Comparison of ENCODE assay signal across 12 mouse cellular contexts in the genomic region with DNA sequence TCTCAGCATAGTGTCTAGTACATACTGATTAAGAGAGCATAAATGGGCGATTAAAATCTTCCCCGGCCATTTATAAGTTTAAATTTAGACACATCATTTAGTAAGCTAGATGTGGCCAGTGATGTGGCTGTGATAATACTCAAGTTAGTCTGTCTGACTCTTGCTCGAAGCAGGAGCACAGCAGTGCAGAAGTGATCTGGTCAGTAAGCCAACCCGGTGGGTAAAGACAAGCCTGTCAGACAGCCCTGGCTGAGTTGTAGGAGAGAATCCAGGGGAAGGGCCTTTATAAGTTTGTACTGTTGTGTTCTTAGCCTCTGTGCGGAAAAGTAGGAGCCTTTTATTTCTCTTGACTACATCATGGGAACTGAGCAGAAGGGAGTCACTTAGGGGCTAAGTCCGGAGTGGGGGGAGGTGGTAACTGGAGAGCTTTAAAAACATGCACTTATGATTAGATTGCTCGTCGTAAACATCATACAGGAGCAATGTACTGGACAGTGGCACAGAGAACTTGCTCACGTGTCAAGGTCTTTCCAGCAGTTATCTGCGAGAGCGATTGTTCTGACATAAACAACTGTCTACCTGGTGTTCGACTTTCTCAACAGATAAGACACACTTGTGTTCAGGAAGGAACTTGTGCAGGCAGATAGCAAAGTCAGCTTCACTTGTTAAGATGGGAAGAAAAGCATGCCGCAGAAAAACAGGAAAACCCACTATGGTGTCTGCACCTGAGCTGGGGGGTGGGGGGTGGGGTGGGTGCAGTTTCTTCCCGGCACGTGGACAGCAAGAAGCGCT.
A peak's percentile ranks its signal among the peaks of the same experiment; 100 is the strongest.
DNase-seq lines count a peak whose midpoint lies in the region; ATAC-seq lines count a peak whose summit lies in the region.
"Had no signal": no experiment of that assay in that cellular context is flagged by ENCODE, and none has a peak within 500 bp of the region (broad histone marks: within the 10 kb centered on the region; RNA-seq: fewer than 3 reads in every experiment).

No protein-coding gene starts in this region.

- peak overlapping the region; percentile 76 for H3K4me3 ChIP-seq in megakaryocyte, embryonic 14.5 days (replicated peaks)
- no peak overlapping the region for H3K4me3 ChIP-seq in liver, embryonic 11.5 days (ENCODE audit: low read depth, low read length)
- H3K4me3 ChIP-seq: midbrain, embryonic 10.5 days had no signal

- no peaks in the 10 kb centered on the region for H3K9me3 ChIP-seq in megakaryocyte, embryonic 14.5 days
- no peaks in the 10 kb centered on the region for H3K9me3 ChIP-seq in liver, embryonic 11.5 days (ENCODE audit: control insufficient read depth, low read length)
- H3K9me3 ChIP-seq: midbrain, embryonic 10.5 days had no signal

- H3K27me3 ChIP-seq in megakaryocyte, embryonic 14.5 days (replicated peaks): no peaks in the 10 kb centered on the region
- H3K27me3 ChIP-seq in liver, embryonic 11.5 days (replicated peaks; ENCODE audit: control insufficient read depth, insufficient read depth, low read length): no peaks in the 10 kb centered on the region

- WGBS in liver, embryonic 11.5 days: 31% methylated on average over 16 of the region's 16 CpGs

- peak; percentile 2 for DNase-seq in CD4-positive, CD25-positive, alpha-beta regulatory T cell, adult 2 months (ENCODE audit: low read depth, low spot score)
- no peak for DNase-seq in liver, embryonic 11.5 days (ENCODE audit: low spot score)
- peak; percentile 10 for DNase-seq in thymus, postnatal 25 days
- DNase-seq in gastrocnemius, postnatal 25 days: no peak
- no peak for DNase-seq in embryo, embryonic 10 days (ENCODE audit: low spot score)
- DNase-seq: layer of hippocampus, postnatal 36 days had no signal

- no peak for ATAC-seq in CD4-positive, CD25-positive, alpha-beta regulatory T cell, adult 4 months
- no peak; the same call in 1 of the 2 replicates for ATAC-seq in megakaryocyte, adult 5-6 weeks (ENCODE audit: poor library complexity, severe bottlenecking)
- peak; percentile 91 for ATAC-seq in liver, embryonic 11.5 days (replicated peaks; ENCODE audit: low FRiP score)
- ATAC-seq: forebrain, embryonic 16.5 days; hindbrain, embryonic 16.5 days had no signal

- no peaks in the 10 kb centered on the region for H3K36me3 ChIP-seq in megakaryocyte, embryonic 14.5 days (replicated peaks; ENCODE audit: low read length)
- no peaks in the 10 kb centered on the region for H3K36me3 ChIP-seq in liver, embryonic 11.5 days (ENCODE audit: control insufficient read depth, insufficient read depth, low read length)
- H3K36me3 ChIP-seq: midbrain, embryonic 10.5 days had no signal

- peaks cover 31% of the 10 kb centered on the region for H3K4me1 ChIP-seq in megakaryocyte, embryonic 14.5 days
- H3K4me1 ChIP-seq in liver, embryonic 11.5 days (replicated peaks; ENCODE audit: control insufficient read depth, insufficient read depth, low read length): peaks cover 14% of the 10 kb centered on the region

- peak overlapping the region; percentile 52 for H3K4me2 ChIP-seq in liver, embryonic 11.5 days

- peak overlapping the region; percentile 34 for H3K27ac ChIP-seq in liver, embryonic 11.5 days (ENCODE audit: low read depth, low read length)
- H3K27ac ChIP-seq: midbrain, embryonic 10.5 days had no signal

- no peak overlapping the region for H3K9ac ChIP-seq in liver, embryonic 11.5 days (ENCODE audit: low read depth, low read length)

Comparison
In these comparisons a context has a peak if more than half of its experiments do, and no peak if none do; other contexts are left out.
1. DNase-seq: peak in CD4-positive, CD25-positive, alpha-beta regulatory T cell, adult 2 months (single experiment) and thymus, postnatal 25 days (single experiment); none in liver, embryonic 11.5 days (single experiment), gastrocnemius, postnatal 25 days (single experiment) and embryo, embryonic 10 days (single experiment).